Mouse (Mus musculus) brain, adult 2 months (tissue): ENCODE data around the gene Swap70.
"Not testable (repeated sequence)": the region's sequence is repeated elsewhere in the genome, so short reads cannot be mapped to it uniquely, and the experiment has no call there.

Source experiments
- DNase-seq: peaks from one replicate; pipeline ENCODE4 v3.0.0; 2011; ENCODE audit warnings: low read depth, low spot score

Gene Swap70

GRCm38 (mm10) chr7:110221586-110222481 lies at the start of gene Swap70:
TSS of gene Swap70 (plus strand) at chr7:110221711.
- peak; percentile 80 for DNase-seq

- DNase-seq = no peak
Observed at GRCm38 (mm10) chr7:110179208-110179607, 42.3 kb upstream of the Swap70 start.

- no peak for DNase-seq
Observed at GRCm38 (mm10) chr7:110180613-110181012, 40.9 kb upstream of the Swap70 start.

- no peak for DNase-seq
Observed at GRCm38 (mm10) chr7:110181446-110181845, 40.1 kb upstream of the Swap70 start.

- no peak for DNase-seq
Observed at GRCm38 (mm10) chr7:110184608-110185007, 36.9 kb upstream of the Swap70 start.

GRCm38 (mm10) chr7:110189951-110190350 lies 31.6 kb upstream of the Swap70 start:
- no peak for DNase-seq

- no peak for DNase-seq
Observed at GRCm38 (mm10) chr7:110193186-110193585, 28.3 kb upstream of the Swap70 start.

GRCm38 (mm10) chr7:110197176-110197575 lies 24.3 kb upstream of the Swap70 start:
- DNase-seq = no peak

GRCm38 (mm10) chr7:110201933-110202332 lies 19.6 kb upstream of the Swap70 start:
- DNase-seq = no peak

- DNase-seq = no peak
Observed at GRCm38 (mm10) chr7:110204208-110204607, 17.3 kb upstream of the Swap70 start.

GRCm38 (mm10) chr7:110208341-110208740 lies 13.2 kb upstream of the Swap70 start:
- no peak for DNase-seq

GRCm38 (mm10) chr7:110209422-110209821 lies 12.1 kb upstream of the Swap70 start:
- no peak for DNase-seq

- DNase-seq = no peak
Observed at GRCm38 (mm10) chr7:110211025-110211424, 10.5 kb upstream of the Swap70 start.

- no peak for DNase-seq
Observed at GRCm38 (mm10) chr7:110214882-110215281, 6.6 kb upstream of the Swap70 start.

GRCm38 (mm10) chr7:110221051-110221585 lies 393 bp upstream of the Swap70 start:
- DNase-seq = no peak

- DNase-seq = no peak
Observed at GRCm38 (mm10) chr7:110222583-110223182, 1.2 kb downstream of the Swap70 start.

- no peak for DNase-seq
Observed at GRCm38 (mm10) chr7:110223727-110224510, 2.4 kb downstream of the Swap70 start.

- no peak for DNase-seq
Observed at GRCm38 (mm10) chr7:110226484-110226883, 5.0 kb downstream of the Swap70 start.

- no peak for DNase-seq
Observed at GRCm38 (mm10) chr7:110229967-110230366, 8.5 kb downstream of the Swap70 start.

- DNase-seq = not testable (repeated sequence)
Observed at GRCm38 (mm10) chr7:110231127-110231526, 9.6 kb downstream of the Swap70 start.

GRCm38 (mm10) chr7:110236085-110236484 lies 14.6 kb downstream of the Swap70 start:
- no peak for DNase-seq

- no peak for DNase-seq
Observed at GRCm38 (mm10) chr7:110237451-110237836, 15.9 kb downstream of the Swap70 start.
